Mouse (Mus musculus) erythroblast, embryonic 14.5 days (primary cell): ENCODE data around the gene Rep15. TPM values are rescaled to one million over a fixed set of nuclear protein-coding genes. Genes with fewer than 3 reads are reported as not detected.

Experiments
- H3K27me3 ChIP-seq: 2 replicates; pipeline ENCODE4 v1.6.1; 2012; ENCODE audit warnings: inconsistent platforms; ENCODE audit not compliant: control insufficient read depth
- H3K36me3 ChIP-seq: 2 replicates; pipeline ENCODE4 v1.6.1; 2012; ENCODE audit warnings: mild to moderate bottlenecking, inconsistent platforms; ENCODE audit not compliant: control insufficient read depth
- H3K4me1 ChIP-seq: 2 replicates; pipeline ENCODE4 v1.6.1; 2012; ENCODE audit warnings: inconsistent platforms; ENCODE audit not compliant: control insufficient read depth
- H3K4me3 ChIP-seq: replicated peaks from 2 replicates; pipeline ENCODE3; 2012; ENCODE audit warnings: moderate library complexity, mild to moderate bottlenecking, inconsistent platforms
- H3K9me3 ChIP-seq: 2 replicates; pipeline ENCODE4 v1.6.1; 2012; ENCODE audit warnings: low read length, inconsistent platforms, mixed read lengths; ENCODE audit not compliant: control insufficient read depth
- GATA1 ChIP-seq: IDR thresholded peaks from 2 replicates; pipeline ENCODE4 v1.6.1; 2012; ENCODE audit warnings: low read length, inconsistent platforms, mixed read lengths
- TAL1 ChIP-seq: IDR thresholded peaks from 3 replicates; pipeline ENCODE4 v1.6.1; 2012; ENCODE audit warnings: low read length, inconsistent platforms, mixed read lengths
- polyA plus RNA-seq: library from polyadenylated mRNA; stranded (reverse); fragments of >175 nt; gene quantifications from 2 replicates; pipeline ENCODE4 v1.2.3, GENCODE M21; 2012

Gene Rep15
- polyA plus RNA-seq, 1 experiment = not detected

DNA sequence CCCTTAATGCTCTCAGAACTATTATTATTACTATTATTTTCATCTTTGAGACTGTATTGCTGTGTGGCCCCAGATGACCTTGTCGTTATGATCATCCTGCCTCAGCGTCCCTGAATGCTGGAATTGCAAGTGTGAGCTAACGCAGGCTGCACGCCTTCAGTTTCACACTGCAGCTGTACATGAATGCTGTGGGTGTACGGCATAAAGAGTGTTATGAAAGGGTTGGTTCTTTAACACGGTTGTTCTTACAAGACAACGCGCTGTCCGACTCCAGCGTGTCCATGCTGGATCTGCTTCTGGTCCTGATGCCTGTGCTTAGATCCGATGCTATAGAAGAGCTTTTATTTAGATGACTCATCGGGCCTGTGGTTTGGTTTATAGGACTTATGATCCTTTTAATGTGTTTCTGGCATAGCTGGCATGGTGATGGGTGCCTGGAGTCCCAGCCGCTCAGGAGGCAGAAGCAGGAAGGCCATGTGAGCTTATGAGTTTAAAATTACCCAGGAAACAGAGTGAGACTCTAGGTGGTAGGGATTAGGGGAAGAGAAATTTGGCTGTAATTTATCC, 16.9 kb downstream of the Rep15 start:
- Histone ChIP-seq H3K36me3 (peaks cover 55% of the 10 kb centered on the region), H3K27me3 (no peaks in the 10 kb centered on the region), H3K4me3 (no peak overlapping the region), H3K9me3 (no peaks in the 10 kb centered on the region), H3K4me1 (peaks cover 3% of the 10 kb centered on the region; the same call in 1 of the 2 replicates)
- no peak for TF ChIP-seq GATA1
- TF ChIP-seq TAL1 = no peak

DNA sequence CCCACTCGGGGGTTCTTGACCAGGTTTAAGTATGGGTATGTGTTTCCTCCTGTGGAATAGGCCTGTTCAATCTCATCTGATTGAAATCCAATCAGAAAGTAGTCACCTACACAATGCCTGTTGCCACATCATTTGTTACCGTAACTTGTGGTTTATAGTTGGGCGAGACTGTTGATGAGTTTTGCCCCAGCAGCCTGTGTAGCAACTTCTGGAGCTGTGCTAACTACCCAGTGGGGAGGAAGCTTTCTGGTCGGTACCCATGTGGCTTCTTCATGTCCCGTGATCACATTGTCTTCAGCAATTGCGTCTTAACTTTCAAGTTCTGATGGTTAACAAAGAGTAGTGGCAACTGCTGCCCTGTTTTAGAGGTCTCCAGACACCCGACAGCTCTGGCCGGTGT, 19.3 kb downstream of the Rep15 start:
- H3K9me3 ChIP-seq = no peaks in the 10 kb centered on the region
- peaks cover 71% of the 10 kb centered on the region for H3K36me3 ChIP-seq
- H3K4me3 ChIP-seq = no peak overlapping the region
- no peaks in the 10 kb centered on the region for H3K4me1 ChIP-seq
- TF ChIP-seq GATA1 = no peak
- TF ChIP-seq TAL1 = no peak
- no peaks in the 10 kb centered on the region for H3K27me3 ChIP-seq

DNA sequence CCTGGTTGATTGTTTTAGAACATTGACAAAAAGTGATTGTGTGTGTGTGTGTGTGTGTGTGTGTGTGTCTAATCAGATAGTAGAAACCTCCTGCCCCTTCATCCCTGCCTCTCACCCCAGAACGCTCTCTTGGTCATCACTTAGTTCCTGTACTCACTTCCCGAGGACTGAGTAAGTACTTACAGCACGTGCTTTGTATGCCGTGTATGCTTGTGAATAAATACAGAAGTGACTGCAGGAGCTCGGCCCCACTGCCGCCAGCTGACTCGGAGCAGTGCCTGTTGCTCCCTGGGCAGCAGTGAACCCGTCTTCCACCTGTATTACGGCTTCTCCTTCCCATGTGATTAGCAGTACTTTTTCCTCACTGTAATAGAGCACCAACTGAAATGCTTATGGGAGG, 20.1 kb downstream of the Rep15 start:
- TF ChIP-seq TAL1 (no peak), GATA1 (no peak)
- Histone ChIP-seq H3K36me3 (peaks cover 70% of the 10 kb centered on the region), H3K4me1 (no peaks in the 10 kb centered on the region), H3K4me3 (no peak overlapping the region), H3K9me3 (no peaks in the 10 kb centered on the region), H3K27me3 (no peaks in the 10 kb centered on the region)

DNA sequence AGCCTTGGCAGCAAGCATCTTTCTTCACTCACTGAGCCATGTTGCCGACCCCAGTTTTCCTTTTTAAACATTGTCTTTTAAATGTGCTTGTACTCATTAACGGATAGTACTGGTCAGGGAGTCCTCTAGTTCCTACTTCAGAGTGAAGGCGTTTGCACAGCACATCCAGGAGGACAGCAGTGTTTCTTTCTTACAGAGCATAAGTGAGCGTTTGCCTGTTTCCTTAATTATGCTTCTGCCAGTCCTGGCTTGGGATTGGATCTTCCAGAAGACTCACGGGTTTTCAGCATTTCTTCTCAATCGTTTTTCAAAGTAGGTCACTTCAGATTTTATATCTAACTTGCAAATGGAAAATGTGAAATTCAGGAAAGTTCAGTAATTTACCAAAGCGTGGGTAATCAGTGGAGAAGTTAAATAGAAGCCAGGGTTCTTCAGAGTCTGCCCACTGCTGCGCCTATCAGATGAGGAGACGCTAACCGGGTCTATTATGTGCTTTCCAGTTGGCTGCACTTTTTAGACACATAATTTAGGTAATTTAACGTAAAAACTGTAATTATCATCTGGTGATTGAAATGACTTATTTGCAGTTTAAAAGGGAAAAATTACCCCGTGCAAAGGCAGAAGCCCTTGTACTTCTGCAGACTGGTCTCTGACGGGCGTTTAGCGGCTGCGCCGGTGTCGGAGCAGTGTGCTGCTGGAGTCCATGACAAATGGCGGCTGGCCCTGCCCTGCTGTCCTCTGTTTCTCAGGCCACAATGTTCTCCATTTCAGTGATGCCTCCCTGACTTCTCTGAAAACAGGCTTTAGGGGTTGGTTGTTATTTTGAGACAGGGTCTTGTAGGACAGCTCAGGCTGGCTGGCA, 21.6 kb downstream of the Rep15 start:
- TF ChIP-seq GATA1 (no peak), TAL1 (no peak)
- no peaks in the 10 kb centered on the region for H3K4me1 ChIP-seq
- H3K36me3 ChIP-seq = peaks cover 70% of the 10 kb centered on the region
- H3K9me3 ChIP-seq = no peaks in the 10 kb centered on the region
- H3K27me3 ChIP-seq = no peaks in the 10 kb centered on the region
- no peak overlapping the region for H3K4me3 ChIP-seq

DNA sequence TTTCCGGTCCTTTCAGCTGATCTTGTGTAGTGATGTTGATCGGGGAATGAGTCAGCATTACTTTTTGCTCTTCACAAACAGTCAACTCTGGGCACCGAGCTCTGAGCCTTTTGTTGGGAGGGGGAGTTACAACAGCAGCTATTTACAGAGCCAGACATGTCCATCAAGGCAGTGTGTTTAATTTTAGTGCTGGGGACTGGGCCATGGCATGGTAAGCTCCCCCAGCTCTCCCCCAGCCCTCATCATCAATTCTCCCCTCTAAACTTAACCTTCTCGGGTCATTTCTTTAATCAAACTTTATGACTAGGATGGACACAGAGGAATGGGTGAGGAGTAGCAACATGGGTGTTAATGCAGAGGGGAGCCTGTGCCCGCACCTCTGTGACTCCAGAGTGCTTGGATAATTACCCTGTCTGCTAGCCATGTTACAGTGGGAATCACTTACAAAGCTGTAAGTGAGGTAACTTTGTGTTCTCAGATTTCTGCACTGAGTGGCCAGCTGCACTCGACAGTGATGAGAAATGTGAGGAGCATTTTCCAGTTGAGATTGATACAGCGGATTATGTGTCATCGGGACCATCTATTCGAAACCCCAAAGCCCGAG, 23.1 kb downstream of the Rep15 start:
- Histone ChIP-seq H3K4me3 (no peak overlapping the region), H3K27me3 (no peaks in the 10 kb centered on the region), H3K4me1 (no peaks in the 10 kb centered on the region), H3K9me3 (no peaks in the 10 kb centered on the region), H3K36me3 (peaks cover 62% of the 10 kb centered on the region)
- no peak for TF ChIP-seq TAL1
- no peak for TF ChIP-seq GATA1

DNA sequence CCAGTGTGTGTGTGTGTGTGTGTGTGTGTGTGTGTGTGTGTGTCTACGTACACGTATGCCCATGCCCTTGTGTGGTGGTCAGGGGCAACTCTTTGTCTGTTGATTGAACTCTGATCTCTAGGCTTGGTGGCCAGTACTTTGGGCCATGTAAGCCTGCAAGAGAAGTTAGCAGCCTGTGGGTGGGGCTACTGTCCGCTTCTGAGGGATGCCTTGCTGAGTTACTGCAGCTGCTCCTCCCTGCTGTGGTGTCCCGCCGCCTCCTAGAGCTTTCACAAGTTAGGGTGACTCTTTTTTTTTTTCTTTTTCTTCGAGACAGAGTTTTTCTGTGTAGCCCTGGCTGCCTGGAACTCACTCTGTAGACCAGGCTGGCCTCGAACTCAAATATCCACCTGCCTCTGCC, 26.9 kb downstream of the Rep15 start:
- no peaks in the 10 kb centered on the region for H3K9me3 ChIP-seq
- no peak for TF ChIP-seq TAL1
- TF ChIP-seq GATA1 = no peak
- no peaks in the 10 kb centered on the region for H3K27me3 ChIP-seq
- no peaks in the 10 kb centered on the region for H3K4me1 ChIP-seq
- H3K4me3 ChIP-seq = no peak overlapping the region
- H3K36me3 ChIP-seq = peaks cover 64% of the 10 kb centered on the region

DNA sequence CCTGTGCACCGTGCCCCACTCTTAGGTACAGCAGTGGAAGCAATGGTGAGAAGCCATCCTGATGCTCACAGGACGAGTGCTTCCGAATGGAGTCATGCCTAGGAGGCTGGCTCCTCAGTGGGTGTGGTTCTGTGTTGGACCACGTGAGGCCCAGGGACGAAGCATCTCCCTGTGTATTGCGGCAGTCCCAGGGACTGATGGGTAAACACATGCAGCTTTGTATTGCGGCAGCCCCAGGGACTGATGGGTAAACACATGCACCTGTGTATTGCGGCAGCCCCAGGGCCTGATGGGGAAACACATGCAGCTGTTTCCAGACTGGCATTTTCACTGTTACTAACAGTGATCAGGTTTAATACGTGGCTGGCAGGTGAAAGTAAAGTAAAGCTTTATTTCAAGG, 29.2 kb downstream of the Rep15 start:
- TF ChIP-seq TAL1 = no peak
- TF ChIP-seq GATA1 = no peak
- H3K36me3 ChIP-seq = peaks cover 51% of the 10 kb centered on the region
- H3K4me1 ChIP-seq = no peaks in the 10 kb centered on the region
- H3K9me3 ChIP-seq = no peaks in the 10 kb centered on the region
- H3K27me3 ChIP-seq = no peaks in the 10 kb centered on the region
- no peak overlapping the region for H3K4me3 ChIP-seq

DNA sequence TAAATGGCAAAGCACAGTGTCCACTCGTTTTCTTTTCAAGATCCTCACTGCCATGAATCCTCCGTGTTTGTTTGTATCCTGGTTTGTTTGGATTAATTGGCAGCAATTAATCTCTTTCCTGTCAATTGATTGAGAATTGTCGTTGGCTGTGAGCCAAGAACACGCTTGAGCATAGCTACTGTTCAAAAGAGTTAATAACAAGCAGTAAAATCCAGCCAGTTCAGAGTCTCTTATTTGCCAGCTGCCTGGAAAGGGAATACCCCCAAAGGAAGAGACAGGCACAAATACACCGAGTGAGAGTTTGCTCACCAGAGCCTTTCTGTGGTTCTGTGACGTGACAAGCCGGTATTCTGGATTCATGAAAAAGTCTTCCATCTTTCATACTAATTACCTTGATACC, 29.6 kb downstream of the Rep15 start:
- H3K4me1 ChIP-seq = no peaks in the 10 kb centered on the region
- TF ChIP-seq GATA1 (no peak), TAL1 (no peak)
- H3K36me3 ChIP-seq = peaks cover 54% of the 10 kb centered on the region
- no peaks in the 10 kb centered on the region for H3K27me3 ChIP-seq
- H3K9me3 ChIP-seq = no peaks in the 10 kb centered on the region
- no peak overlapping the region for H3K4me3 ChIP-seq

DNA sequence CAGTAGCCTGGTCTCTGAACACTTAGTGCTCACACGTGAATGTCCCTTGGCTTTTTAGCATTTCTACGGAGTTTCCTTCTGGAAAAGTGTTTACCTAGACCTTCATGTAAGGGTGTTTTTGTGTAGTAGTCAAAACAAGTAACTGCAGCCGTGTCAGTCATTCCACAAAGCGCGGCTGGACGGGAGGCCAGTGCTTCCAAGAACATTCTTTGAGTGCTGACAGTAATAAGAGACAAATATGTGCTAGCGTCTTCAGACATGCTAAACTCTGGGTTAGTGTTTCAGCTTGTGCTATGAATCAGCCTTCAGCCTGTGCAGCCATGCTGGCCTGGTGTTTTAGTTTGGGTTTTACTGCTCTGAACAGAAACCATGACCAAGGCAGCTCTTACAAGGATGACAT, 30.3 kb downstream of the Rep15 start:
- Histone ChIP-seq H3K9me3 (no peaks in the 10 kb centered on the region), H3K36me3 (peaks cover 54% of the 10 kb centered on the region), H3K4me3 (no peak overlapping the region), H3K4me1 (no peaks in the 10 kb centered on the region), H3K27me3 (no peaks in the 10 kb centered on the region)
- no peak for TF ChIP-seq TAL1
- TF ChIP-seq GATA1 = no peak
